Comparison of ENCODE assay signal across 7 mouse cellular contexts in the genomic region with DNA sequence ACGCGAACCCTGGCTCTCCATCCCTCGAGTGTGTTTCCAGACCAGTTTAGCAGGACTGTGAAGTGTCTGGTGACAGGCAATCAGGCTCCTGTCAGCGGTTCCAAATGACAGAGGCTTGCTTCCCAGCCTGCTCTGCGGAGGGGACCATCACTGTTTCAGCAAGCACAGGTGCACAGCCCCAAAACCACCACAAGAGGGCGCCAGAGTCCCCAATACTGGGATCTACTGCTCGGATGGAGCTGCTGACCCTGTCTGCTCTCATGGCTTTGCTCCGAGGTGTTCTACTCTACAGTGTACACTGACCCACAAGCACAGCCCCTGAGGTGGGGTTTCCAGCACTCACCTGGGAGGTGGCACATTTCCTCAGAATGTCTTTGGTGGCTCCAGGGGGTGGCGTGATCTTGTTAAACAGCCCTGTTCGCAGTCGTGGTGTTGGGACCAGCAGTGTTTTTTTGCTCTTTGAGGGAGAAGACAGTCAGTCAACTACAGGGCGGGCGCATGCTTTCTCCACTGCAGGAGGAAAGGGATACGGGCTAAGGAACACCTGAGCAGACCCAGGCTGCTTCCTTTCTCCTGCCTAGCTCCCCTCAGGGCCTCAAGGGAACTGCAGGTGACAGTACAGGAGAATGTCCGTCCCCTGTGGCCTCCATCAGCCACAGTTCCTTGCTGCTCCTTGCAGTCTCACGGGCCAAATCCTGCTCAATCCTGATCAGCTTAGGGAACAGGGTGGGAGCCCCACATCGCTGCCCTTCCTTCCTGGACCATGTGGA. TPM values are rescaled to one million over a fixed set of nuclear protein-coding genes. Genes with fewer than 3 reads are reported as not detected.
DNase-seq lines count a peak whose midpoint lies in the region; ATAC-seq and TF ChIP-seq lines count a peak whose summit lies in the region.

No protein-coding gene starts in this region.

- TF ChIP-seq CTCF in layer of hippocampus, adult 2 months (conservative IDR thresholded peaks at IDR 0.05): peak; percentile 99; the same call in 1 of the 2 replicates
- TF ChIP-seq CTCF in small intestine, adult 2 months (IDR thresholded peaks at IDR 0.05; ENCODE audit: extremely low read depth, insufficient read length, insufficient replicate concordance, low read depth, low read length): peak; percentile 96

- peaks cover 15% of the 10 kb centered on the region for H3K4me1 ChIP-seq in forebrain, embryonic 12.5 days
- H3K4me1 ChIP-seq in heart, embryonic 16.5 days (ENCODE audit: control insufficient read depth, insufficient read depth, low read length): peaks cover 12% of the 10 kb centered on the region
- H3K4me1 ChIP-seq in small intestine, adult 2 months (ENCODE audit: control insufficient read depth, insufficient read depth, insufficient read length, low read length): peaks cover 6% of the 10 kb centered on the region; the same call in 1 of the 2 replicates

- TF ChIP-seq POLR2A in small intestine, adult 2 months (IDR thresholded peaks at IDR 0.05; ENCODE audit: low read depth, low read length): no peak

- no peaks in the 10 kb centered on the region for H3K27me3 ChIP-seq in forebrain, embryonic 12.5 days
- H3K27me3 ChIP-seq in heart, embryonic 16.5 days (ENCODE audit: control insufficient read depth, insufficient read depth, low read length): peaks cover 3% of the 10 kb centered on the region; the same call in 1 of the 2 replicates
- H3K27me3 ChIP-seq in small intestine, adult 2 months (ENCODE audit: control insufficient read depth, insufficient read depth, low read length): no peaks in the 10 kb centered on the region

- no peak overlapping the region for H3K9ac ChIP-seq in forebrain, embryonic 12.5 days
- no peak overlapping the region for H3K9ac ChIP-seq in heart, embryonic 16.5 days (ENCODE audit: low read length)

- H3K4me3 ChIP-seq in forebrain, embryonic 12.5 days (replicated peaks): no peak overlapping the region
- no peak overlapping the region for H3K4me3 ChIP-seq in heart, embryonic 16.5 days (ENCODE audit: low read length)
- no peak overlapping the region for H3K4me3 ChIP-seq in layer of hippocampus, adult 2 months
- no peak overlapping the region for H3K4me3 ChIP-seq in small intestine, adult 2 months (ENCODE audit: low read depth, low read length)

- 47% methylated on average over 17 of the region's 17 CpGs for WGBS in forebrain, embryonic 12.5 days
- 45% methylated on average over 17 of the region's 17 CpGs for whole genome bisulfite sequencing in heart, embryonic 16.5 days
- WGBS in small intestine, adult 2 months: 57% methylated on average over 17 of the region's 17 CpGs

- H3K9me3 ChIP-seq in forebrain, embryonic 12.5 days: no peaks in the 10 kb centered on the region
- no peaks in the 10 kb centered on the region for H3K9me3 ChIP-seq in heart, embryonic 16.5 days (replicated peaks; ENCODE audit: control insufficient read depth, low read length)

- peak; percentile 33; the same call in 1 of the 2 replicates for ATAC-seq in forebrain, embryonic 12.5 days (ENCODE audit: low FRiP score)
- peak; percentile 50; the same call in 1 of the 2 replicates for ATAC-seq in heart, embryonic 16.5 days (replicated peaks; ENCODE audit: extremely low read depth, insufficient read depth, low FRiP score)

- peak; percentile 87 for DNase-seq in NIH3T3 (ENCODE audit: low read depth)
- peak; percentile 61 for DNase-seq in c-Kit-negative CD71-positive TER-119-positive erythroid progenitor cells, embryonic 14.5 days (ENCODE audit: low read depth, low spot score)
- DNase-seq in layer of hippocampus, adult 2 months (ENCODE audit: low spot score in 2 of 2): peak; percentile 55 to 88
- peak; percentile 82 for DNase-seq in lung, postnatal 36 days

- no peak overlapping the region for H3K4me2 ChIP-seq in forebrain, embryonic 12.5 days
- H3K4me2 ChIP-seq in heart, embryonic 16.5 days (ENCODE audit: low read depth, low read length): no peak overlapping the region

- no peak overlapping the region for H3K27ac ChIP-seq in forebrain, embryonic 12.5 days
- no peak overlapping the region for H3K27ac ChIP-seq in heart, embryonic 16.5 days (ENCODE audit: low read length)
- H3K27ac ChIP-seq in layer of hippocampus, adult 2 months: no peak overlapping the region
- H3K27ac ChIP-seq in small intestine, adult 2 months (ENCODE audit: insufficient read depth, low read depth, low read length): no peak overlapping the region

- peaks cover 57% of the 10 kb centered on the region for H3K36me3 ChIP-seq in forebrain, embryonic 12.5 days (replicated peaks)
- peaks cover 23% of the 10 kb centered on the region for H3K36me3 ChIP-seq in heart, embryonic 16.5 days (ENCODE audit: control insufficient read depth, insufficient read depth)
- H3K36me3 ChIP-seq in small intestine, adult 2 months (ENCODE audit: control insufficient read depth, insufficient read depth, low read length): peaks cover 13% of the 10 kb centered on the region

RNA-seq across cellular contexts. Expression of a gene that starts 4.0 kb away (rescaled TPM):
- polyA plus RNA-seq in forebrain, embryonic 12.5 days (2016; fragmentation: Nextera tagmentation; extraction: Ambion mirVana): 55.0 and 60.2 TPM in 2 replicates
- 32.1 and 32.3 TPM in 2 replicates for polyA plus RNA-seq in heart, embryonic 16.5 days (2015; fragmentation: Nextera tagmentation; extraction: Ambion mirVana)
- total RNA-seq in layer of hippocampus, adult 2 months (2021): 10 to 100 TPM; 38.8 to 46.1 TPM
- polyA plus RNA-seq in small intestine, adult 2 months (2012; rRNA removed): 22.6 and 23.4 TPM in 2 replicates

RNA-seq across cellular contexts. Expression of a gene that starts 11.7 kb away (rescaled TPM):
- 3.3 and 4.6 TPM in 2 replicates for polyA plus RNA-seq in forebrain, embryonic 12.5 days (2016; fragmentation: Nextera tagmentation; extraction: Ambion mirVana)
- 3.5 and 4.4 TPM in 2 replicates for polyA plus RNA-seq in heart, embryonic 16.5 days (2015; fragmentation: Nextera tagmentation; extraction: Ambion mirVana)
- 1 to 10 TPM; 1.0 to 1.1 TPM for total RNA-seq in layer of hippocampus, adult 2 months (2021)
- polyA plus RNA-seq in small intestine, adult 2 months (2012; rRNA removed): 0.53 and 0.63 TPM in 2 replicates

RNA-seq across cellular contexts. Expression of a gene that starts 20.0 kb away (rescaled TPM):
- 0.08 and 1.0 TPM in 2 replicates for polyA plus RNA-seq in forebrain, embryonic 12.5 days (2016; fragmentation: Nextera tagmentation; extraction: Ambion mirVana)
- polyA plus RNA-seq in heart, embryonic 16.5 days (2015; fragmentation: Nextera tagmentation; extraction: Ambion mirVana): 1.9 and 8.9 TPM in 2 replicates
- total RNA-seq in layer of hippocampus, adult 2 months (2021): under 1 TPM; 0.49 to 0.71 TPM
- polyA plus RNA-seq in small intestine, adult 2 months (2012; rRNA removed): 28.2 and 49.6 TPM in 2 replicates

RNA-seq across cellular contexts. Expression of a gene that starts 23.5 kb away (rescaled TPM):
- polyA plus RNA-seq in forebrain, embryonic 12.5 days (2016; fragmentation: Nextera tagmentation; extraction: Ambion mirVana): 0.18 and 0.36 TPM in 2 replicates
- polyA plus RNA-seq in heart, embryonic 16.5 days (2015; fragmentation: Nextera tagmentation; extraction: Ambion mirVana): 0.49 and 0.62 TPM in 2 replicates
- under 1 TPM in 1 of 2 experiments, not detected in 1; 0.13 TPM for total RNA-seq in layer of hippocampus, adult 2 months (2021)
- polyA plus RNA-seq in small intestine, adult 2 months (2012; rRNA removed): 3.0 and 7.9 TPM in 2 replicates
